Comparison of ENCODE assay signal across 8 mouse cellular contexts in the genomic region with DNA sequence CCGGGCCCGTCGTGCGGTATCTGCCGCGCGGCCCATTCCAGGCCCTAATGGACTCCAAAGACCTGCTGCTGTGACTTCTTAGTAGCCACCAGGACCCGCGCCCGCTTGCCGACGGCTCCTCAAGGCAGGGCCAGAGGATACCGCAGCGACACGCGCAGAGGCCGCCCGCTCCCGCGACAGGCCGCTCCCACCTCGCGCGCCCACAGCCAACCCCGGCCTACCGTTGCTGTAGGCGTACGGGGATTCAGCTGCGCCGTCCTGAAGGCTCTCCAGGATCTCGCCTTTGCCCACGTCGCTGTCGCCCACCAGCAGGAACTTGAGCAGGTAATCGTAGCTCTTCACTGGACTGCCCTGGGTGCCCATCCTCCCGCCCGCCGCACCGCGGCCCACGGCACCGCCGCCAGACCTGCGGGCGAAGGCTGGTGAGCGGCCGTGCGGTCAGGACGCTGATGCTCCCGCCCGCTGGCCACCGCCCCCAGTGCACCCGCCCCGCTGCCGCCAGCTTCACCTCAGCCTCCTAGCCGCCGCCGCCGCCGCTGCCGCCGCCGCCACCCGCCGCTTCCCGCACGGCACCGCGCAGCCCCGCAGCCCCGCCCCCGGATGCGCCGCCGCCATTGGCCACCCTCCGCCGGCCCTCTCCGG. TPM values are rescaled to one million over a fixed set of nuclear protein-coding genes. Genes with fewer than 3 reads are reported as not detected.
DNase-seq lines count a peak whose midpoint lies in the region; ATAC-seq and TF ChIP-seq lines count a peak whose summit lies in the region.

A gene (minus strand): TSS at position 584 of the 642 bp plus-strand sequence.

- H3K79me2 ChIP-seq in liver, adult 2 months (ENCODE audit: control insufficient read depth, insufficient read depth, low read length), result peaks cover 25% of the 10 kb centered on the region

- peaks cover 63% of the 10 kb centered on the region for H3K4me1 ChIP-seq in megakaryocyte, embryonic 14.5 days
- H3K4me1 ChIP-seq in forebrain, embryonic 15.5 days, result peaks cover 28% of the 10 kb centered on the region
- H3K4me1 ChIP-seq in hindbrain, embryonic 15.5 days (replicated peaks), result peaks cover 22% of the 10 kb centered on the region
- H3K4me1 ChIP-seq in liver, adult 2 months (ENCODE audit: control insufficient read depth, insufficient read depth, low read length), result peaks cover 17% of the 10 kb centered on the region
- H3K4me1 ChIP-seq in neural tube, embryonic 14.5 days (ENCODE audit: control insufficient read depth, insufficient read depth, low read length), result peaks cover 16% of the 10 kb centered on the region

- H3K9ac ChIP-seq in forebrain, embryonic 15.5 days (replicated peaks), result peak within 1 kb of the TSS; percentile 73
- H3K9ac ChIP-seq in hindbrain, embryonic 15.5 days, result peak within 1 kb of the TSS; percentile 88
- peak within 1 kb of the TSS; percentile 85 for H3K9ac ChIP-seq in liver, adult 2 months (ENCODE audit: low read depth, low read length)
- peak within 1 kb of the TSS; percentile 86 for H3K9ac ChIP-seq in neural tube, embryonic 14.5 days (replicated peaks; ENCODE audit: low read depth, low read length)

- H3K27me3 ChIP-seq in megakaryocyte, embryonic 14.5 days (replicated peaks), result peaks cover 2% of the 10 kb centered on the region
- no peaks in the 10 kb centered on the region for H3K27me3 ChIP-seq in forebrain, embryonic 15.5 days
- no peaks in the 10 kb centered on the region for H3K27me3 ChIP-seq in hindbrain, embryonic 15.5 days
- H3K27me3 ChIP-seq in liver, adult 2 months (ENCODE audit: control insufficient read depth, insufficient read depth, low read length), result no peaks in the 10 kb centered on the region
- no peaks in the 10 kb centered on the region for H3K27me3 ChIP-seq in neural tube, embryonic 14.5 days (ENCODE audit: control insufficient read depth, insufficient read depth, low read length)

- H3K27ac ChIP-seq in forebrain, embryonic 15.5 days (replicated peaks), result peak within 1 kb of the TSS; percentile 96
- H3K27ac ChIP-seq in hindbrain, embryonic 15.5 days (replicated peaks), result peak within 1 kb of the TSS; percentile 97
- H3K27ac ChIP-seq in liver, adult 2 months (replicated peaks; ENCODE audit: insufficient read depth, low read depth, low read length), result peak within 1 kb of the TSS; percentile 89
- H3K27ac ChIP-seq in neural tube, embryonic 14.5 days (ENCODE audit: low read depth, low read length), result peak within 1 kb of the TSS; percentile 93

- peak within 1 kb of the TSS; percentile 100 for H3K4me3 ChIP-seq in megakaryocyte, embryonic 14.5 days (replicated peaks)
- H3K4me3 ChIP-seq in forebrain, embryonic 15.5 days, result peak within 1 kb of the TSS; percentile 97
- H3K4me3 ChIP-seq in hindbrain, embryonic 15.5 days, result peak within 1 kb of the TSS; percentile 81
- H3K4me3 ChIP-seq in liver, adult 2 months (ENCODE audit: insufficient read depth, low read depth, low read length), result peak within 1 kb of the TSS; percentile 98
- H3K4me3 ChIP-seq in neural tube, embryonic 14.5 days (ENCODE audit: low read depth, low read length), result peak within 1 kb of the TSS; percentile 96

- WGBS in forebrain, embryonic 15.5 days, result under 1% methylated on average over 65 of the region's 78 CpGs
- under 1% methylated on average over 76 of the region's 78 CpGs for WGBS in hindbrain, embryonic 15.5 days
- WGBS in liver, adult 2 months, result under 1% methylated on average over 77 of the region's 78 CpGs
- WGBS in neural tube, embryonic 14.5 days, result under 1% methylated on average over 54 of the region's 78 CpGs

- H3K4me2 ChIP-seq in forebrain, embryonic 15.5 days (replicated peaks), result peak within 1 kb of the TSS; percentile 76
- peak within 1 kb of the TSS; percentile 86 for H3K4me2 ChIP-seq in hindbrain, embryonic 15.5 days
- peak within 1 kb of the TSS; percentile 84 for H3K4me2 ChIP-seq in neural tube, embryonic 14.5 days (ENCODE audit: low read depth, low read length)

- no peak for ATAC-seq in megakaryocyte, adult 5-6 weeks (ENCODE audit: poor library complexity, severe bottlenecking)
- peak; percentile 91 for ATAC-seq in forebrain, embryonic 15.5 days (replicated peaks)
- no peak for ATAC-seq in hindbrain, embryonic 15.5 days (ENCODE audit: low FRiP score, low read depth)
- ATAC-seq in neural tube, embryonic 14.5 days (ENCODE audit: low read depth), result peak; percentile 3

- H3K36me3 ChIP-seq in megakaryocyte, embryonic 14.5 days (replicated peaks; ENCODE audit: low read length), result peaks cover 36% of the 10 kb centered on the region
- 0 out of 2 replicates have a peak, but pooled peaks cover 6% of the 10 kb centered on the region for H3K36me3 ChIP-seq in forebrain, embryonic 15.5 days
- no peaks in the 10 kb centered on the region for H3K36me3 ChIP-seq in hindbrain, embryonic 15.5 days
- no peaks in the 10 kb centered on the region for H3K36me3 ChIP-seq in liver, adult 2 months (ENCODE audit: control insufficient read depth, insufficient read depth, low read length)
- no peaks in the 10 kb centered on the region for H3K36me3 ChIP-seq in neural tube, embryonic 14.5 days (ENCODE audit: control insufficient read depth, insufficient read depth, low read length)

- no peak for TF ChIP-seq CTCF in liver, adult 2 months (IDR thresholded peaks at IDR 0.05; ENCODE audit: low read depth, low read length)

- H3K9me3 ChIP-seq in megakaryocyte, embryonic 14.5 days, result no peaks in the 10 kb centered on the region
- no peaks in the 10 kb centered on the region for H3K9me3 ChIP-seq in forebrain, embryonic 15.5 days
- no peaks in the 10 kb centered on the region for H3K9me3 ChIP-seq in hindbrain, embryonic 15.5 days
- H3K9me3 ChIP-seq in neural tube, embryonic 14.5 days (ENCODE audit: control insufficient read depth, low read length), result no peaks in the 10 kb centered on the region

- TF ChIP-seq POLR2A in liver, adult 2 months (IDR thresholded peaks at IDR 0.05; ENCODE audit: extremely low read depth, insufficient read depth, low read length), result 0 out of 2 replicates have a peak, but pooled peaks have one; percentile 14

- no peak for DNase-seq in adrenal gland, adult 8-10 months
- peak; percentile 24 for DNase-seq in liver, adult 2 months (ENCODE audit: extremely low read depth, low read depth, low spot score)
- no peak for DNase-seq in c-Kit-positive CD71-positive TER-119-positive erythroid progenitor cells, embryonic 14.5 days (ENCODE audit: low spot score)

RNA-seq across cellular contexts. Expression of the gene that starts here (rescaled TPM):
- polyA plus RNA-seq in megakaryocyte, embryonic 14.5 days (2012; ENCODE audit: insufficient read depth, low replicate concordance), result 8.8 and 24.8 TPM in 2 replicates
- 7.9 and 12.8 TPM in 2 replicates for total RNA-seq in megakaryocyte, adult 5-6 weeks (2015)
- total RNA-seq in megakaryocyte, adult 5-6 weeks (2017), result 9.1 and 16.1 TPM in 2 replicates
- 10 to 100 TPM; 33.9 to 65.0 (median 36.3) TPM for total RNA-seq in adrenal gland, adult 8-10 months (2022)
- polyA plus RNA-seq in forebrain, embryonic 15.5 days (2015; fragmentation: Nextera tagmentation; extraction: Ambion mirVana), result 50.8 and 52.6 TPM in 2 replicates
- polyA plus RNA-seq in hindbrain, embryonic 15.5 days (2015; fragmentation: Nextera tagmentation; extraction: Ambion mirVana), result 49.3 and 55.0 TPM in 2 replicates
- total RNA-seq in liver, adult 2 months (2014; rRNA removed), result 6.1 and 7.2 TPM in 2 replicates
- 22.8 and 24.1 TPM in 2 replicates for polyA plus RNA-seq in liver, adult 2 months (2012; rRNA removed)
- polyA plus RNA-seq in neural tube, embryonic 14.5 days (2014; fragmentation: Nextera tagmentation; extraction: Ambion mirVana), result 25.1 and 29.6 TPM in 2 replicates

Comparison
In these comparisons a context has a peak if more than half of its experiments do, and no peak if none do; other contexts are left out.
1. ATAC-seq: peak in forebrain, embryonic 15.5 days (single experiment) and neural tube, embryonic 14.5 days (single experiment); none in megakaryocyte, adult 5-6 weeks (single experiment) and hindbrain, embryonic 15.5 days (single experiment).
2. Peak in every context shown above with its lines, with median percentiles within 50 percentile points of each other: H3K4me3 ChIP-seq, H3K27ac ChIP-seq, H3K4me2 ChIP-seq and H3K9ac ChIP-seq.